Mouse (Mus musculus): Measurements from ENCODE around the gene Fbxw19. TPM values are rescaled to one million over a fixed set of nuclear protein-coding genes. Genes with fewer than 3 reads are reported as not detected.
"Not testable (repeated sequence)": the region's sequence is repeated elsewhere in the genome, so short reads cannot be mapped to it uniquely, and the experiment has no call there.

Gene Fbxw19
- not detected in 2 replicates for polyA plus RNA-seq (2014; fragmentation: Nextera tagmentation; extraction: Ambion mirVana)

GRCm38 (mm10) chr9:109495775-109496174 lies at the start of gene Fbxw19:
Gene Fbxw19 (minus strand): TSS chr9:109495875.
- ATAC-seq (replicated peaks; ENCODE audit: low FRiP score); DNase-seq (ENCODE audit: low spot score); H3K4me2 ChIP-seq (ENCODE audit: low read depth, low read length, severe bottlenecking); H3K9ac ChIP-seq (ENCODE audit: low read length); H3K27ac ChIP-seq (ENCODE audit: low read depth, low read length); H3K9me3 ChIP-seq (ENCODE audit: control insufficient read depth, low read length); H3K27me3 ChIP-seq (ENCODE audit: control insufficient read depth, insufficient read depth, low read length); H3K36me3 ChIP-seq (ENCODE audit: control insufficient read depth, insufficient read depth, low read length); H3K4me3 ChIP-seq (ENCODE audit: low read depth, low read length); H3K4me1 ChIP-seq (replicated peaks; ENCODE audit: control insufficient read depth, insufficient read depth, low read length): not testable (repeated sequence)
- 82% methylated on average over 1 of the region's 1 CpGs for WGBS

GRCm38 (mm10) chr9:109523385-109524064 lies 27.9 kb upstream of the Fbxw19 start:
- DNase-seq (ENCODE audit: low spot score) = no peak
- no peak for ATAC-seq (replicated peaks; ENCODE audit: low FRiP score)
- H3K36me3 ChIP-seq (ENCODE audit: control insufficient read depth, insufficient read depth, low read length) = no peaks in the 10 kb centered on the region
- H3K4me2 ChIP-seq (ENCODE audit: low read depth, low read length, severe bottlenecking) = no peak overlapping the region
- H3K4me1 ChIP-seq (replicated peaks; ENCODE audit: control insufficient read depth, insufficient read depth, low read length) = no peaks in the 10 kb centered on the region
- H3K27me3 ChIP-seq (ENCODE audit: control insufficient read depth, insufficient read depth, low read length) = no peaks in the 10 kb centered on the region
- no peaks in the 10 kb centered on the region for H3K9me3 ChIP-seq (ENCODE audit: control insufficient read depth, low read length)
- 80% methylated on average over 5 of the region's 5 CpGs for WGBS
- no peak overlapping the region for H3K27ac ChIP-seq (ENCODE audit: low read depth, low read length)
- H3K4me3 ChIP-seq (ENCODE audit: low read depth, low read length) = no peak overlapping the region
- no peak overlapping the region for H3K9ac ChIP-seq (ENCODE audit: low read length)

- Histone ChIP-seq H3K9me3 (ENCODE audit: control insufficient read depth, low read length) (no peaks in the 10 kb centered on the region), H3K27ac (ENCODE audit: low read depth, low read length) (no peak within 1 kb of the TSS), H3K36me3 (ENCODE audit: control insufficient read depth, insufficient read depth, low read length) (no peaks in the 10 kb centered on the region), H3K4me1 (replicated peaks; ENCODE audit: control insufficient read depth, insufficient read depth, low read length) (no peaks in the 10 kb centered on the region), H3K9ac (ENCODE audit: low read length) (no peak within 1 kb of the TSS), H3K27me3 (ENCODE audit: control insufficient read depth, insufficient read depth, low read length) (no peaks in the 10 kb centered on the region), H3K4me3 (ENCODE audit: low read depth, low read length) (no peak within 1 kb of the TSS), H3K4me2 (ENCODE audit: low read depth, low read length, severe bottlenecking) (no peak within 1 kb of the TSS)
- DNase-seq (ENCODE audit: low spot score) (no peak), ATAC-seq (replicated peaks; ENCODE audit: low FRiP score) (no peak)
Observed at GRCm38 (mm10) chr9:109449040-109449439, 46.6 kb downstream of the Fbxw19 start, which contains the start of gene Fbxw16. Gene Fbxw16 (minus strand): TSS chr9:109449140.

GRCm38 (mm10) chr9:109432956-109433355 lies 62.7 kb downstream of the Fbxw19 start:
- H3K4me2 ChIP-seq (ENCODE audit: low read depth, low read length, severe bottlenecking) = no peak overlapping the region
- H3K27ac ChIP-seq (ENCODE audit: low read depth, low read length) = no peak overlapping the region
- 90% methylated on average over 1 of the region's 1 CpGs for WGBS
- H3K9ac ChIP-seq (ENCODE audit: low read length) = no peak overlapping the region
- H3K9me3 ChIP-seq (ENCODE audit: control insufficient read depth, low read length) = no peaks in the 10 kb centered on the region
- H3K27me3 ChIP-seq (ENCODE audit: control insufficient read depth, insufficient read depth, low read length) = no peaks in the 10 kb centered on the region
- DNase-seq (ENCODE audit: low spot score) = no peak
- ATAC-seq (replicated peaks; ENCODE audit: low FRiP score) = no peak
- no peaks in the 10 kb centered on the region for H3K4me1 ChIP-seq (replicated peaks; ENCODE audit: control insufficient read depth, insufficient read depth, low read length)
- H3K4me3 ChIP-seq (ENCODE audit: low read depth, low read length) = no peak overlapping the region
- H3K36me3 ChIP-seq (ENCODE audit: control insufficient read depth, insufficient read depth, low read length) = no peaks in the 10 kb centered on the region

Other genes starting within 250 kb of the Fbxw19 start
- gene Fbxw14, start 208.2 kb downstream of the Fbxw19 start, polyA plus RNA-seq (2014; fragmentation: Nextera tagmentation; extraction: Ambion mirVana) = not detected in 2 replicates
- gene Fbxw28, start 156.2 kb downstream of the Fbxw19 start, polyA plus RNA-seq (2014; fragmentation: Nextera tagmentation; extraction: Ambion mirVana) = not detected in 2 replicates
- not detected in 2 replicates for gene Fbxw22, start 91.6 kb downstream of the Fbxw19 start, polyA plus RNA-seq (2014; fragmentation: Nextera tagmentation; extraction: Ambion mirVana)
- not detected in 2 replicates for gene Fbxw16, start 46.7 kb downstream of the Fbxw19 start, polyA plus RNA-seq (2014; fragmentation: Nextera tagmentation; extraction: Ambion mirVana)
- gene Fbxw15, start 72.4 kb upstream of the Fbxw19 start, polyA plus RNA-seq (2014; fragmentation: Nextera tagmentation; extraction: Ambion mirVana) = not detected in 2 replicates
- gene Fbxw24, start 130.2 kb upstream of the Fbxw19 start, polyA plus RNA-seq (2014; fragmentation: Nextera tagmentation; extraction: Ambion mirVana) = not detected in 2 replicates
- gene Fbxw25, start 168.8 kb upstream of the Fbxw19 start, polyA plus RNA-seq (2014; fragmentation: Nextera tagmentation; extraction: Ambion mirVana) = not detected in 2 replicates
- gene Fbxw18, start 206.8 kb upstream of the Fbxw19 start, polyA plus RNA-seq (2014; fragmentation: Nextera tagmentation; extraction: Ambion mirVana) = not detected in 2 replicates